Mouse (Mus musculus): ENCODE measurements around the gene Crhr2. TPM values are rescaled to one million over a fixed set of nuclear protein-coding genes. Genes with fewer than 3 reads are reported as not detected.
A peak's percentile ranks its signal among the peaks of the same experiment; 100 is the strongest.

The Crhr2 gene
- polyA plus RNA-seq (2015; fragmentation: Nextera tagmentation; extraction: Ambion mirVana) = 1.3 and 1.5 TPM in 2 replicates

DNA sequence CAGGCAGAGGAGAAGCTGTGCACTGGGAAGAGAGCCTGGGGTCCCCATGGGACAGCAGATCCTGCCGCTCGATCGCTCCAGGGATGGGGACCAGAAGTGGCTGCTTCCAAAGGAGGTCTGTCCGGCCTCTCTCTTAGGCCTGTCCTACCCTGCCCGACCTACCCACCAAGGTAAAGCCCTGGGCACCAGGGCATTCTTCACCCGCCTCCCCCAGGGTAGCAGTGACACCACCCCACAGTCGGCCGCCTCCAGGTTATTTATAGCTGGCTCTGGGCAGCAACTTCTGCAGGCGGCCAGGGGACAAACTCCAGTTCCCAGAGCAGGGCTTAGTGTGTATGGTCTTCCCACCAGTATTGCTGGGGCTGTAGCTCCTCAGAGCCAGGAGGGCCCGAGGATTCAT is at the start of gene Crhr2:
Gene Crhr2, minus strand, starts transcription at position 223 of the 400 bp plus-strand sequence.
- Histone ChIP-seq H3K9ac (replicated peaks) (no peak within 1 kb of the TSS), H3K9me3 (replicated peaks) (no peaks in the 10 kb centered on the region), H3K4me2 (no peak within 1 kb of the TSS), H3K27ac (replicated peaks) (no peak within 1 kb of the TSS), H3K27me3 (replicated peaks) (no peaks in the 10 kb centered on the region), H3K4me1 (no peaks in the 10 kb centered on the region), H3K4me3 (replicated peaks) (no peak within 1 kb of the TSS), H3K36me3 (no peaks in the 10 kb centered on the region)
- 75% methylated on average over 10 of the region's 10 CpGs for whole genome bisulfite sequencing
- ATAC-seq (ENCODE audit: low FRiP score) = no peak

DNA sequence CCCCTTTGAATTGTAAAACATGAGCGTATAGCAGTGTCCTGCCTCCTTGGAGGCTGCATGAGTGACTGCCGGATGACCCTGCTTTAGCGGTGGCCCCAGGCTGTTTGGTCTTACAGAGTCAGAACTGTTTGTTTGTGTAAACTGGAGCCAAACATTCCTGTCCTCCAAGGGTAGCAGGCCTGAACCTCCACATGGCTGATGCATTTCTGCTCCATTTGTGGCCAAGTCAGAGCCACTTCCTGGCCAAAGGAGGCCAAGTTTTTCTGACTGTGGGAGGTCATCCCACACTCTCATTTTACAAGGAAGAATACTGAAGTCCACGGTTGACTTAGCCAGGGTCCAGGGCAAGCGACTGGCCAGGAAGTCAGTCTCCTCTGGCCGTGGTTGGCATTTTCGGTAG is 46.7 kb upstream of the Crhr2 start:
- H3K27ac ChIP-seq (replicated peaks) = no peak overlapping the region
- H3K4me2 ChIP-seq = no peak overlapping the region
- no peaks in the 10 kb centered on the region for H3K9me3 ChIP-seq (replicated peaks)
- H3K27me3 ChIP-seq (replicated peaks) = peaks cover 4% of the 10 kb centered on the region; the same call in 1 of the 2 replicates
- no peaks in the 10 kb centered on the region for H3K4me1 ChIP-seq
- WGBS = 87% methylated on average over 7 of the region's 7 CpGs
- no peaks in the 10 kb centered on the region for H3K36me3 ChIP-seq
- ATAC-seq (ENCODE audit: low FRiP score) = no peak
- H3K4me3 ChIP-seq (replicated peaks) = no peak overlapping the region
- no peak overlapping the region for H3K9ac ChIP-seq (replicated peaks)

DNA sequence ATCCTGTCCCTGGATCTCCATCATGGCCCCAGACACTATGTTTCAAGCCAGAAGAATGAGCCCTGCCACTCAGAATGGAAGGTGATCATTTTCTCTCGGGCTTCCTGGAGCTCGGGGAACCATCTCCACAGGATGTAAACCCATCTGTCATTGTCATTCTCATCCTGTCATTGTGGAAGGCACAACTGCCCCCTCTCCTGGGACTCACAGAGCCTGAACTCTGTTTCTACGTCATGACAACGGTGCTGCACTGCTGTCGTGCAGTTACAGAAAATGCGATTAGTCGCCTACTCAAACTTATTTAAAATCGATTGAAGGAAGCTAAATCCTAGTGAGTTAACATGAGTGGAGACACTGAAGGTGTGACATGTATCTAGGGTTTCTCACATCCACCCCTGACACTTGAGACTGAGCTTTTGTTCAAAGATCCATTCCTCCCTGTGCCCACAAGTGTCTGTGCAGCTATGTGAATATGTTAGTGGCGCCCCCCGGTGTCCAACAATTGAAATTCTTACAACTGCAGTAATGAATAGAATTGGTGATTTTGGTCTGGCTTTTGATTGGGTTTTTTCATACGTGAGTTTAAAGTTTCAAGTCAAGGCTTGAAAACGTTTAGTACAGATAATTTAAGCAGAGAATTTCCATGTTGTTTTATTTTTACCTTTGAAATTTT is 44.4 kb upstream of the Crhr2 start:
- Histone ChIP-seq H3K4me1 (no peaks in the 10 kb centered on the region), H3K9ac (replicated peaks) (no peak overlapping the region), H3K4me3 (replicated peaks) (no peak overlapping the region), H3K27ac (replicated peaks) (no peak overlapping the region), H3K27me3 (replicated peaks) (peaks cover 23% of the 10 kb centered on the region), H3K4me2 (no peak overlapping the region), H3K36me3 (no peaks in the 10 kb centered on the region), H3K9me3 (replicated peaks) (no peaks in the 10 kb centered on the region)
- no peak for ATAC-seq (ENCODE audit: low FRiP score)
- 39% methylated on average over 12 of the region's 12 CpGs for WGBS

DNA sequence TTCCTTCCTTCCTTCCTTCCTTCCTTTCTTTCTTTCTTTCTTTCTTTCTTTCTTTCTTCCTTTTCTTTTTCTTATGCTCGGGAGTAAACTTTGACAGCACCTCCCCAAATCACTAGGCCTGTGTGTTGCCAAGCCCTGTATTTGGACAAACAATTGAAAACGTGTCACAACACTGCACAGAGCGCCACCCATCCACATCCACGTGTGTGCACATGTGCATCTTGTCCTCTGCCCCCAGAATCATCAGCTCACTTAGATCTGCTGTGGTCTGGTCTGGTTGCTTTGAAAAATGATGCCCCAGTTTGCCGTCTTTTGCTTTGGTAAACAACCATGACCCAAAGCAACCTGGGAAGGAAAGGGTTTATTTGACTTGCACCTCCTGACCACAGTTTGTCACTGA is 43.1 kb upstream of the Crhr2 start:
- Histone ChIP-seq H3K27ac (replicated peaks) (no peak overlapping the region), H3K9me3 (replicated peaks) (no peaks in the 10 kb centered on the region), H3K36me3 (no peaks in the 10 kb centered on the region), H3K4me3 (replicated peaks) (no peak overlapping the region), H3K4me1 (no peaks in the 10 kb centered on the region), H3K4me2 (no peak overlapping the region), H3K27me3 (replicated peaks) (peaks cover 32% of the 10 kb centered on the region), H3K9ac (replicated peaks) (no peak overlapping the region)
- 53% methylated on average over 5 of the region's 5 CpGs for WGBS
- ATAC-seq (ENCODE audit: low FRiP score) = no peak

DNA sequence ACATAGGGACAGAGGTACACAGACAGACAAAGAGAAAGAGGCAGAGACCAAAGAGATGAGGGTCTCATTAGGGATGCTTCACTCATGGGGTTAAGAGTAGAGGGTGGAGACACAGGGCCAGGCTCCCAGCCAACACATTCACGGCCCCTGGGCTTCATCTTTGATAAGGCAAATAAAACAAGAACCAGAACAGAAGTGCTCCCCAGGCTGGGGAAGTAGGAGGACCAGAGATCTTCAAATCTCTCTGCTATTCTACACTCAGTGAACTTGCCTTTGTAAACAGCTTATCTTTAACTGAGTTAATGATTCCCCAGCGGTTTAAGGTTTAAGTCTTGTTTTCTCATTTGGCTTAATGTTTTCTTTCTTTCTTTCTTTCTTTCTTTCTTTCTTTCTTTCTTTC is 42.6 kb upstream of the Crhr2 start:
- ATAC-seq (ENCODE audit: low FRiP score) = no peak
- Histone ChIP-seq H3K4me2 (no peak overlapping the region), H3K27ac (replicated peaks) (no peak overlapping the region), H3K36me3 (no peaks in the 10 kb centered on the region), H3K9me3 (replicated peaks) (no peaks in the 10 kb centered on the region), H3K4me1 (no peaks in the 10 kb centered on the region), H3K4me3 (replicated peaks) (no peak overlapping the region), H3K9ac (replicated peaks) (no peak overlapping the region), H3K27me3 (replicated peaks) (peaks cover 36% of the 10 kb centered on the region)
- WGBS = 53% methylated on average over 2 of the region's 2 CpGs

DNA sequence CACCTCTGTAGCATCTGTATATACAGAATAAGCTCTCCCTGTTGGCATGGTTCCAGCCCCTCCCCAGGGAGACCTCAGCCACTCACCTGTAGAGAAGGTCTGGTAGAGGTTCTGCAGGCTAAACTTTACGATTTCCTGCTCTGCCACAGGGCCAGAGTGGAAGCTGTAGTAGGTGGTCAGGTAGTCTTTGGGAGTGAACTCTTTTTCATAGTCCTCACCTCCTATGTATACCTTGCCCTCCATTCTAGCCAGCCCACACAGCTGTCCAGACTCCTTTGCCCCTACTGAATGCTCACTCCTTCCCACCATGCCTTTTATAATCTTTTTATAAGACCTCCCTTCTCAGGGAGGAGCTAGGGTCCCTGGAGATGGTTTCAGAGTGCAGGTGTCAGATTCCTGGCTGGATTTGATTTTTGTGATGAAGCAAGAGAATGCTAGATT is 41.9 kb upstream of the Crhr2 start, which contains the start of gene Inmt:
Gene Inmt, minus strand, starts transcription at position 303 of the 441 bp plus-strand sequence.
- Histone ChIP-seq H3K9me3 (replicated peaks) (no peaks in the 10 kb centered on the region), H3K4me2 (no peak within 1 kb of the TSS), H3K9ac (replicated peaks) (no peak within 1 kb of the TSS), H3K27me3 (replicated peaks) (peaks cover 43% of the 10 kb centered on the region), H3K36me3 (no peaks in the 10 kb centered on the region), H3K27ac (replicated peaks) (no peak within 1 kb of the TSS), H3K4me1 (no peaks in the 10 kb centered on the region), H3K4me3 (replicated peaks) (no peak within 1 kb of the TSS)
- ATAC-seq (ENCODE audit: low FRiP score) = no peak
- 73% methylated on average over 1 of the region's 1 CpGs for WGBS

DNA sequence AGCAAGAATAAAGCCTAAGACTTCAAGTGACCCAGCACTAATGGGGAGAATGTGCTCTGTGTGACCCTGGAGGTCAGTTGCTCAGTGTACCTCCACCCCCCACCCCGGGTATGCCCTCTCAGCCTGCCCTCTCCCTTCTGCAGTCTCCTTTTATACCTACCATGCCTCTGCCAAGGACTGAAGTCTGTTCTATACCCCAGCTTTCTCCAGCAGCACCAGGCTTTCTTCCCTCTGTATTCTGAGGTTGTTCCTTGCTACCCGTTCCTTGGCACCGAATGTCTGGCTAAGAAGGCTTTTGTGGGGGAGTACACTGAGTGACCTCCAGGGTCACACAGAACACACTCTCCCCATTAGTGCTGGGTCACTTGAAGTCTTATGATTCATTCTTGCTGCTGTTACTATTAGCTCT is 41.1 kb upstream of the Crhr2 start:
- H3K4me3 ChIP-seq (replicated peaks) = no peak overlapping the region
- no peaks in the 10 kb centered on the region for H3K36me3 ChIP-seq
- H3K9me3 ChIP-seq (replicated peaks) = no peaks in the 10 kb centered on the region
- H3K4me2 ChIP-seq = no peak overlapping the region
- no peaks in the 10 kb centered on the region for H3K4me1 ChIP-seq
- WGBS = 9% methylated on average over 3 of the region's 3 CpGs
- H3K9ac ChIP-seq (replicated peaks) = no peak overlapping the region
- peaks cover 51% of the 10 kb centered on the region for H3K27me3 ChIP-seq (replicated peaks)
- H3K27ac ChIP-seq (replicated peaks) = no peak overlapping the region
- ATAC-seq (ENCODE audit: low FRiP score) = no peak

DNA sequence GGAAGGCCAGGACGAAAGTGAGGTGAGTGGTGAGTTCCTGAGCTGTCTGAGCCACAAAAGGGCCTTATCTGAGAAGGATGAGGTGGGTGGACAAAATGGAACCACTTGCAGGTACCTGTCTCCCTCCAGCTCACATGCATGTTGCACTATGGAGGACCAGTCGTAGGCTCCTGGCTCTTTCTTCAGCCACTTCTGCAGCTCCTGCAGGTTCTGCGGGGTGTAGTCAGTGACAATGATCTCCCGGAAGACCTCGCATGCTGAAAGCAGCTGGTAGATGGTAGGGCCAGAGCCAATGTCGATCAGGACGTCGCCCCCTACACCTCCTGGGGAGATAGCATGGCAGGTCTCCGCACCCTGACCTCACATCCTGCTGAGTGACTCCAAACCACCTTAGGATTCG is 40.4 kb upstream of the Crhr2 start:
- ATAC-seq (ENCODE audit: low FRiP score) = no peak
- Histone ChIP-seq H3K9me3 (replicated peaks) (no peaks in the 10 kb centered on the region), H3K4me1 (no peaks in the 10 kb centered on the region), H3K9ac (replicated peaks) (no peak overlapping the region), H3K4me2 (no peak overlapping the region), H3K27me3 (replicated peaks) (peaks cover 58% of the 10 kb centered on the region), H3K36me3 (no peaks in the 10 kb centered on the region), H3K4me3 (replicated peaks) (no peak overlapping the region), H3K27ac (replicated peaks) (no peak overlapping the region)
- 62% methylated on average over 10 of the region's 10 CpGs for WGBS

DNA sequence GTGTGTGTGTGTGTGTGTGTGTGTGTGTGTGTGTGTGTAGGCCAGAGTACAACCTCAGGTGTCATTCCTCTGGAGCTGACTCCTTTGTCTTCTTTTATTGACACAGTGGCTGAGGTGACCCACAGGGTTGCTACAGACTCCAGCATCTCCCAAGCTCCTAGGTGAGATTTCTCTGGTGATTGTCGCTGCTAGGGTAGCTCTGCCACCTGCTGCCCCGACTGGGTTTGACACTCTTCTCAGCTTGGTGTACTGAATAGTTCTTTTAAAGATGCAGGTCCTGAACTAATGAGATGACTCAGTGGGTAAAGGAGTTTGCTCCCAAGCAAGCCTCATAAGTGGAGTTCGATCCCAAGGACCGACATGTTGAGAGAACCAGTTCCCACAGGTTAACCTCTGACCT is 38.8 kb upstream of the Crhr2 start:
- no peaks in the 10 kb centered on the region for H3K4me1 ChIP-seq
- H3K36me3 ChIP-seq = no peaks in the 10 kb centered on the region
- no peak overlapping the region for H3K4me2 ChIP-seq
- H3K27ac ChIP-seq (replicated peaks) = no peak overlapping the region
- no peaks in the 10 kb centered on the region for H3K9me3 ChIP-seq (replicated peaks)
- 60% methylated on average over 4 of the region's 4 CpGs for WGBS
- no peak overlapping the region for H3K4me3 ChIP-seq (replicated peaks)
- H3K27me3 ChIP-seq (replicated peaks) = peaks cover 72% of the 10 kb centered on the region
- no peak overlapping the region for H3K9ac ChIP-seq (replicated peaks)
- no peak for ATAC-seq (ENCODE audit: low FRiP score)

DNA sequence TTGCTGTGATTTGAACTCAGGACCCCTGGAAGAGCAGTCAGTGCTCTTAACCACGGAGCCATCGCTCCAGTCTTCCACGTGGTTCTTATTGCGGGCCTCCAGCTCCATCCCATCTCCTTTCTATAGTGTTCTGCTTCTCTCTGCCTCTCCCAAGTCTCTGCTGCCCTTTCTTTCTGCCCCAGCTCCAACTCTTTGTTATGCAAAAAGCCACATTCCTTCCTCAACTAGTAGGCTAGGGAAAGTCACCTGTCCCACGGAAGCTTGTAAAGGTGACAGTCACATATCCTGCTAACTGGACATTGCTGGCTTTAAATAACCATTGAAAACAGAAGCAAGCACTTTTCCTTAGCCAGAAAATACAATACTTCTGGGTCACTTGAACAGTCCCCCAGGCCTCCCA is 37.0 kb upstream of the Crhr2 start:
- H3K27me3 ChIP-seq (replicated peaks) = peaks cover 86% of the 10 kb centered on the region
- WGBS = 58% methylated on average over 5 of the region's 5 CpGs
- ATAC-seq (ENCODE audit: low FRiP score) = no peak

DNA sequence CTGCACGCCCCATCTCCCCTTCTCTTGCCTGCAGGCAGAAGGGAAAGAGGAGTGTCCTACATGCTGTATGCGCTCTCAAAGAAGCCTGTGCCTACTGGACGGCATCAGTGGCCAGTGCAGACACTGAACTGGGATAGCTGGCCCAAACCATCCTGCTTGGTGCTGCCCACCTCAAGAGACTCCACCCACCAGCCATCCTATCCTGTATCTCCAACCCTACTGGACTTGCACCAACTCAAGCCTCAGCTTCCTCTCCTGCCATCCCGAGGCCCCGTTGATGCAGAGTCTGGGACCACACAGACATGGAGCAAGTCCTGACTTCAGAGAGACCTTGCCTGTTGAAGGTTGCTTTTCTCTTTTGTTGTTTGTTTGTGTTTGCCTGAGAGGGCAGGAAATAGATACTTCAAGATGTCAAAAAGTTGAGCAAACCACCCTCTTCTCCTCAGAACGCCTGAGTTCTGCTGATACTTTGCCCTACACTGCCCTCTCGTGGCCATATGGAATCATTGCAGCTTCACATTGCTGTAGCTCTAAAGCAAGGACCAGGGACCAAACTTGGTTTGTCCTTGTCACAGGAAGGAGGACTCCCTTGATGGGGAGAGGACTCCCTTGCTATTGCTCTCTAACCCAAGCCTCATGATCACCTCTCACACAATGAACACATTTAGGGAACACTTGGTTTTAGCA is 34.1 kb upstream of the Crhr2 start:
- H3K4me1 ChIP-seq = no peaks in the 10 kb centered on the region
- H3K4me3 ChIP-seq (replicated peaks) = no peak overlapping the region
- peaks cover 83% of the 10 kb centered on the region for H3K27me3 ChIP-seq (replicated peaks)
- H3K9me3 ChIP-seq (replicated peaks) = no peaks in the 10 kb centered on the region
- no peak overlapping the region for H3K27ac ChIP-seq (replicated peaks)
- no peaks in the 10 kb centered on the region for H3K36me3 ChIP-seq
- peak; percentile 69 for ATAC-seq (ENCODE audit: low FRiP score)
- WGBS = 55% methylated on average over 7 of the region's 7 CpGs
- H3K4me2 ChIP-seq = no peak overlapping the region
- no peak overlapping the region for H3K9ac ChIP-seq (replicated peaks)

More for the DNA sequence above, 37.0 kb upstream of the Crhr2 start:
- no peak overlapping the region for H3K9ac ChIP-seq (replicated peaks)
- no peak overlapping the region for H3K4me3 ChIP-seq (replicated peaks)
- H3K9me3 ChIP-seq (replicated peaks) = no peaks in the 10 kb centered on the region
- no peak overlapping the region for H3K27ac ChIP-seq (replicated peaks)
- H3K4me1 ChIP-seq = no peaks in the 10 kb centered on the region
- H3K36me3 ChIP-seq = no peaks in the 10 kb centered on the region
- H3K4me2 ChIP-seq = no peak overlapping the region

DNA sequence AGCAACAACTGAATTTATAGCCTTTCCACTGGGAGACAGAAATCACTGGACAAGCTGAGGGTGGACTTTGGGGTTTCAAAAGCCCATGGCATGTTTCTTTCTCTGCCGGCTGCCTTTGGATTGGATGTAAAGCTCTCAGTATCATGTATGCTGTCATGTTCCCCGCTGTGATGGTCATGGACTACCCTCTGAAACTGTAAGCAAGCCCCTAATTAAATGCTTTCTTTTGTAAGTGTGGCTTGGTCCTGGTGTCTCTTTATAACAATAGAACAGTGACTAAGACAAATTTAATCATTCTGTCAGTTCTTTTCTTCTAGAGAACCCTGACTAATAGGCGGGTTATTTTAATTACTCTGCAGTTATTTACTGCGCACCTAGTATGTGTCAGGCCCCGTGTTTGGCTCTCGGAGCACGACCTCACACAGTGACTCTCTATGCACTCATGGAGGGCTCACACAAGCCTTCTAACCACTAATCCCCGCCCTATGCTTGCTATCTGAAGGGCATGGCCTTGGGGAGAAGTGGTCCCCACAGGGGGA is 30.3 kb upstream of the Crhr2 start:
- H3K27me3 ChIP-seq (replicated peaks) = peaks cover 77% of the 10 kb centered on the region
- no peak overlapping the region for H3K4me3 ChIP-seq (replicated peaks)
- H3K36me3 ChIP-seq = no peaks in the 10 kb centered on the region
- H3K9ac ChIP-seq (replicated peaks) = no peak overlapping the region
- no peaks in the 10 kb centered on the region for H3K9me3 ChIP-seq (replicated peaks)
- no peak overlapping the region for H3K27ac ChIP-seq (replicated peaks)
- H3K4me2 ChIP-seq = no peak overlapping the region
- H3K4me1 ChIP-seq = no peaks in the 10 kb centered on the region
- 32% methylated on average over 8 of the region's 8 CpGs for WGBS
- ATAC-seq (ENCODE audit: low FRiP score) = no peak

Data from neural tube, embryonic 15.5 days (tissue).